Mouse (Mus musculus): ENCODE results near the gene 2610002M06Rik.

Gene 2610002M06Rik

DNA sequence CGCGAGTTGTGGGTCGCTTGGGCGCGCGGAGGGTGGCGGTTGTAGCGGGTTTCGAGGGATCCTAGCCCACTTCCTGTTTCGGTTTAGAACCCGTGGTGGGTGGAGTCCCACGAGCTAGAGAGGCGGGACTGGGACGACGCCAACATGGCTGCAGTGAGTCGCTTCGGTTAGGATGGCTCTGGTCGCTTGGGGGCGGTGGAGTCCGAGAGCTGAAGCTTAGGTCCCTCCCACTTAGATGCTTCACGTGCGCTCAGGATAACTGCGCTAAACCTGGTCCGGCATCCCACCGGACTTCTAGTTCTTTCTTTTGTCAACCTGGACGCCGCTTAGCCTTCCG lies at the start of gene 2610002M06Rik:
2610002M06Rik (minus strand) TSS at position 117 of the 337 bp plus-strand sequence.
- Histone ChIP-seq H3K4me1 (replicated peaks; ENCODE audit: low read depth, low read length) (no peaks in the 10 kb centered on the region), H3K27me3 (ENCODE audit: insufficient read depth, low read length) (no peaks in the 10 kb centered on the region), H3K9me3 (ENCODE audit: low read length) (no peaks in the 10 kb centered on the region), H3K4me3 (replicated peaks; ENCODE audit: low read length) (peak within 1 kb of the TSS; percentile 55), H3K36me3 (ENCODE audit: insufficient read depth, low read length) (no peaks in the 10 kb centered on the region)
- TF ChIP-seq NANOG (IDR thresholded peaks at IDR 0.05; ENCODE audit: borderline replicate concordance, low read length) (no peak), CTCF (conservative IDR thresholded peaks at IDR 0.05; ENCODE audit: low read length) (0 out of 2 replicates have a peak, but pooled peaks have one; percentile 5), POU5F1 (IDR thresholded peaks at IDR 0.05; ENCODE audit: borderline replicate concordance, low read length) (no peak)

DNA sequence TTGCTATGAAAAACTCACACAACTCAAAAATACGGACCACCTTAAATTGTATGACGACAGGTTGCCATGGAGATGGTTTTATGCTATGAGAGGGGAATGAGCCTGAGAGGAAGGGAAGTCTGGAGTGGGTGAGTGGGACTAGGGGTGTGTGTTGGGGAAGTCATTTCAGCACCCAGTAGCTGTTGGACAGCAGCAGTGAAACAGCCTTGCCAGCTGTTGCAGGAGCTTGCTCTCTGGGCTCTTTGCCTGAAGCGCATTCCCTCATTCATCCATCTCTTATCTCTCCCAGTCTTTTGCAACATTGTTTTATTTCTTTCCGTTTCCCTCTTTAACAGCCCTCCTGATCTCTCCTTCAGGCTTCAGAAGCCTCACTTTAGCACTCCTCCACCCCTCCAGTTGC lies 42.0 kb upstream of the 2610002M06Rik start:
- Histone ChIP-seq H3K27me3 (ENCODE audit: insufficient read depth, low read length) (no peaks in the 10 kb centered on the region), H3K4me1 (replicated peaks; ENCODE audit: low read depth, low read length) (no peaks in the 10 kb centered on the region), H3K36me3 (ENCODE audit: insufficient read depth, low read length) (no peaks in the 10 kb centered on the region), H3K4me3 (replicated peaks; ENCODE audit: low read length) (no peak overlapping the region), H3K9me3 (ENCODE audit: low read length) (no peaks in the 10 kb centered on the region)
- TF ChIP-seq POU5F1 (IDR thresholded peaks at IDR 0.05; ENCODE audit: borderline replicate concordance, low read length), result no peak
- TF ChIP-seq CTCF (conservative IDR thresholded peaks at IDR 0.05; ENCODE audit: low read length), result no peak
- TF ChIP-seq NANOG (IDR thresholded peaks at IDR 0.05; ENCODE audit: borderline replicate concordance, low read length), result no peak

DNA sequence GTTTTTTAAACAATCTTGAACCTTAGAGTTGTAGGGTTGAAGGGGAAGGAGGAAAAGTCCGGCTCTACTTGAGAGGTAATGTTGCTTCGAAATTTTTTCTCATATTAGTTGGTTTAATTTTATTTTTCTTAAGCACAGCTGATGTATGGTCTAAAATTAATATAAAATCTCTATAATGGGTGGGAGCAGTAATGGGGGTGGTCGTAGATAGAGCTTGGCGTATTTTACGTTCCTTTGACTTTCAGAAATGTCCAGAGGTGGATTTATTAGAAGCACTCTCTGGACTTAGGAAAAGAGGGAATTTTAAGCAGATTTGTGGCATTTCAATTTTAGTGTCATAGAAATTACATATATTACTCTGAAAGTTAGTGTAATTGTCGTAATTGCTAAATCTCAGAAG lies 592 bp upstream of the 2610002M06Rik start:
- Histone ChIP-seq H3K4me1 (replicated peaks; ENCODE audit: low read depth, low read length) (no peaks in the 10 kb centered on the region), H3K4me3 (replicated peaks; ENCODE audit: low read length) (no peak overlapping the region), H3K36me3 (ENCODE audit: insufficient read depth, low read length) (no peaks in the 10 kb centered on the region), H3K9me3 (ENCODE audit: low read length) (no peaks in the 10 kb centered on the region), H3K27me3 (ENCODE audit: insufficient read depth, low read length) (no peaks in the 10 kb centered on the region)
- TF ChIP-seq CTCF (conservative IDR thresholded peaks at IDR 0.05; ENCODE audit: low read length), result no peak
- no peak for TF ChIP-seq POU5F1 (IDR thresholded peaks at IDR 0.05; ENCODE audit: borderline replicate concordance, low read length)
- TF ChIP-seq NANOG (IDR thresholded peaks at IDR 0.05; ENCODE audit: borderline replicate concordance, low read length), result no peak

DNA sequence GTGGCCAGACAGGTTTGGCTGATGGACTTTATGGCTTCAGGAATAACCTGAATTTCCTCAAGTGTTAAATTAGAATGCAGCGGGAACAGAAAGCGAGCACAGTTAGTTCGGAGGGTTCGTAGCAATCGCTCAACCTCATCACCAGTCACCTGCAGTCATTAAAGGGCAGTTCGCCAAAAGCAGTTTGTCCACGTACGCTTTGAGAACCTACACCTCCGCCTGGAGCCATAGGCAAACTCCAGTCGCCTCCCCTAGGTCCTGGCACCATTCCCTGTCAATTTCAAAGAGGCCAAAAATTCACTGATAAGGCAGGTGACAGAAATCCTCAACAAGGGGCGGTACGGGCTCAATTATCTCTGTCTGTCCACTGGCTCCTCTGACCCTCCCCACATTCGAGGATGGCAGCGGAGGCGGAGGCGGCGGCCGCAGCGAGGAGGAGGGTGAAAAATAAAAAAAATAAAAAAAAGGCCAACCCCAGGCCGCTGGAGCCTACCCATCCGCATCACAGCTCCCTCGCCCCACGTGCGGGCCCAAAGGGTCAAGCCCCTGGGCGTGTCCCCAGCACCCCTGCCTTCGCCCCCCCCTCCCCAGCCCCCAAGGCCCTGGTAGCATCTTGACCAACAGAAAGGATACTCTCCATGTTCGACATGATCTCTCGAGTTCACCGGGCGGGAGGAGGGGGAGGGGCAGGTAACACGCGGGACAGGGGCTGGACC lies 474 bp downstream of the 2610002M06Rik start:
- Histone ChIP-seq H3K36me3 (ENCODE audit: insufficient read depth, low read length) (no peaks in the 10 kb centered on the region), H3K9me3 (ENCODE audit: low read length) (no peaks in the 10 kb centered on the region), H3K27me3 (ENCODE audit: insufficient read depth, low read length) (no peaks in the 10 kb centered on the region), H3K4me3 (replicated peaks; ENCODE audit: low read length) (peak overlapping the region; percentile 55), H3K4me1 (replicated peaks; ENCODE audit: low read depth, low read length) (no peaks in the 10 kb centered on the region)
- TF ChIP-seq POU5F1 (IDR thresholded peaks at IDR 0.05; ENCODE audit: borderline replicate concordance, low read length), result no peak

DNA sequence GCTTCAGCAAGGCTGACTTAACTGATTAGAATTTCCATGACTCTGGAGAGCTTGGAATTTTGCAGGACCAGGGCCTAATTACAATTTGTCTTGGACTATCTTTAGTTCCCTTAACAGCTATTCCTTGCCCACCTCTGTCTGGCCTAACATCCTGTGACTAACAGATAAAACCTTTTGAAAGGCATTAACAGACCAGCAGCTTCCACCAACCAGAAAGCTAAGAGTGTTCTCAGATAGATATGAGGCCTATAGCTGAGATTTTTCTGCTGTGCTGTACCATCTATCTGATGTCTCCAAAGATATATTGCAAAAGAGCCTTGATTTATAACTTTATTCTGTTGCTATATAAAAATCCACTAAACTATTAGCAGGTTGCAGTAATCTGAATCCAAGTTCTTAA lies 4.0 kb downstream of the 2610002M06Rik start:
- no peaks in the 10 kb centered on the region for H3K36me3 ChIP-seq (ENCODE audit: insufficient read depth, low read length)
- TF ChIP-seq POU5F1 (IDR thresholded peaks at IDR 0.05; ENCODE audit: borderline replicate concordance, low read length) (no peak), NANOG (IDR thresholded peaks at IDR 0.05; ENCODE audit: borderline replicate concordance, low read length) (no peak), CTCF (conservative IDR thresholded peaks at IDR 0.05; ENCODE audit: low read length) (no peak)
- H3K9me3 ChIP-seq (ENCODE audit: low read length), result 0 out of 2 replicates have a peak, but pooled peaks cover 3% of the 10 kb centered on the region
- H3K27me3 ChIP-seq (ENCODE audit: insufficient read depth, low read length), result no peaks in the 10 kb centered on the region
- no peaks in the 10 kb centered on the region for H3K4me1 ChIP-seq (replicated peaks; ENCODE audit: low read depth, low read length)
- H3K4me3 ChIP-seq (replicated peaks; ENCODE audit: low read length), result no peak overlapping the region

DNA sequence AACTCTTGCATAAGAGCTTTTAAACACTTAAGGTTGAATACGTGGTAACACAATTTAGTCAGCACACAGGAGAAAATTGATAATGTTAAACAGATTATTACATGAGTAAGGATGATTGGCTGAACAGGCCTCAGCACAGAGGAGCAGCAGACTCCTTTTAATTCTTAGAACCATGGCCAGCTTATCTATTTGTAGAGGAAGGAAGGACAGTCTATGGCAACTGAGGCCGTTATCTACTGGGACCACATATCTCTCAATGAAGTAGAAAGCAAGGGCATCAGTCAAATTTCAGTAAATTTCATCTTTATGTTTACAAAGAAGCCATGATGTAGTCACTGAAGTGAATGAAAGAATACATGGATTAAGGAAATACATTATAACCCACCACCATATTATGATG lies 19.2 kb downstream of the 2610002M06Rik start:
- H3K27me3 ChIP-seq (ENCODE audit: insufficient read depth, low read length), result no peaks in the 10 kb centered on the region

DNA sequence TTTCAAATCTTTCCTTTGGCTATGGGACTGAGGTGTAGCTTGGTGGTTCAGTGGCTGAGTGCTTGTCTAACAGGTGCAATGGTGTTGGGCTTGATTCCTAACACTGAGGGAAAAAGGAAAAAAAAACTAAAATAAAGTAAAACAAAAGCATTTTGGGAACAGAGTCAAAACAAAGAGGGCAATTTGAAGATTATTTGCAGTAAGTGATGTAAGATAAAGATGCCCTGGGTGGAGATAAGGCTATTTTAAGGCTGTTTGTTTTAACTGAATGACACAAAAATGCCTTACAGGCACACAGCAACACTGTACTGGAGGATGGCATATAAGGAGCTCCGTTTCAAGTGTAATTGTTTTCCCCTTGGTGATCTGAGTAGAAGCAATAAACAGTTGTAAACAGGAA lies 20.3 kb downstream of the 2610002M06Rik start:
- Histone ChIP-seq H3K36me3 (ENCODE audit: insufficient read depth, low read length) (no peaks in the 10 kb centered on the region), H3K9me3 (ENCODE audit: low read length) (no peaks in the 10 kb centered on the region), H3K27me3 (ENCODE audit: insufficient read depth, low read length) (no peaks in the 10 kb centered on the region), H3K4me1 (replicated peaks; ENCODE audit: low read depth, low read length) (no peaks in the 10 kb centered on the region), H3K4me3 (replicated peaks; ENCODE audit: low read length) (no peak overlapping the region)
- TF ChIP-seq NANOG (IDR thresholded peaks at IDR 0.05; ENCODE audit: borderline replicate concordance, low read length), result no peak
- TF ChIP-seq CTCF (conservative IDR thresholded peaks at IDR 0.05; ENCODE audit: low read length), result no peak
- no peak for TF ChIP-seq POU5F1 (IDR thresholded peaks at IDR 0.05; ENCODE audit: borderline replicate concordance, low read length)

More for the DNA sequence above, 19.2 kb downstream of the 2610002M06Rik start:
- no peaks in the 10 kb centered on the region for H3K9me3 ChIP-seq (ENCODE audit: low read length)
- no peak for TF ChIP-seq POU5F1 (IDR thresholded peaks at IDR 0.05; ENCODE audit: borderline replicate concordance, low read length)
- no peak for TF ChIP-seq CTCF (conservative IDR thresholded peaks at IDR 0.05; ENCODE audit: low read length)
- no peak for TF ChIP-seq NANOG (IDR thresholded peaks at IDR 0.05; ENCODE audit: borderline replicate concordance, low read length)
- H3K36me3 ChIP-seq (ENCODE audit: insufficient read depth, low read length), result no peaks in the 10 kb centered on the region
- H3K4me3 ChIP-seq (replicated peaks; ENCODE audit: low read length), result no peak overlapping the region
- H3K4me1 ChIP-seq (replicated peaks; ENCODE audit: low read depth, low read length), result no peaks in the 10 kb centered on the region

DNA sequence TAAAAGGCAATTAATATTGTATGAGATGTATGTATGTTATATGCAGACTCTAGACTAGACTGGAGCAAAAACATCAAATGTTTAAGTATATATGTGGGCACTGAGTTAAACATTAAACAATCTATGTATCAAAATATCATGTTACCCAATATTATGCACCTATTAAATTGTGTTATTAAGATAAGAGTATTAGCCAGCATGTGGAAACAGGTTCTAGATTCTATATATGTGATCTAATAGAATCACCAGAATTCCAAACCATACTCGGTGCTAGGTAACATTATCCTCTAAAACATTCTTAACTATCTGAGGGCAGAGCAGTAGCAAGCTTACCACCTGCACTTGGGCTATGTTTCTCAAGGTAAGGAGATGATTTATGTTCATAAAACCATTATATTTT lies 23.8 kb downstream of the 2610002M06Rik start, which contains the start of gene Tent5d:
Tent5d (plus strand) TSS at position 301 of the 400 bp plus-strand sequence.
- H3K27me3 ChIP-seq (ENCODE audit: insufficient read depth, low read length), result no peaks in the 10 kb centered on the region
- TF ChIP-seq CTCF (conservative IDR thresholded peaks at IDR 0.05; ENCODE audit: low read length) (no peak), POU5F1 (IDR thresholded peaks at IDR 0.05; ENCODE audit: borderline replicate concordance, low read length) (no peak)

More for the DNA sequence above, 23.8 kb downstream of the 2610002M06Rik start, which contains the start of gene Tent5d:
- H3K4me1 ChIP-seq (replicated peaks; ENCODE audit: low read depth, low read length), result no peaks in the 10 kb centered on the region
- no peaks in the 10 kb centered on the region for H3K9me3 ChIP-seq (ENCODE audit: low read length)
- H3K36me3 ChIP-seq (ENCODE audit: insufficient read depth, low read length), result no peaks in the 10 kb centered on the region
- no peak within 1 kb of the TSS for H3K4me3 ChIP-seq (replicated peaks; ENCODE audit: low read length)

All from E14TG2a.4 (cell line).